Mouse (Mus musculus): ENCODE data around the gene Atp8b2.

The Atp8b2 gene

DNA sequence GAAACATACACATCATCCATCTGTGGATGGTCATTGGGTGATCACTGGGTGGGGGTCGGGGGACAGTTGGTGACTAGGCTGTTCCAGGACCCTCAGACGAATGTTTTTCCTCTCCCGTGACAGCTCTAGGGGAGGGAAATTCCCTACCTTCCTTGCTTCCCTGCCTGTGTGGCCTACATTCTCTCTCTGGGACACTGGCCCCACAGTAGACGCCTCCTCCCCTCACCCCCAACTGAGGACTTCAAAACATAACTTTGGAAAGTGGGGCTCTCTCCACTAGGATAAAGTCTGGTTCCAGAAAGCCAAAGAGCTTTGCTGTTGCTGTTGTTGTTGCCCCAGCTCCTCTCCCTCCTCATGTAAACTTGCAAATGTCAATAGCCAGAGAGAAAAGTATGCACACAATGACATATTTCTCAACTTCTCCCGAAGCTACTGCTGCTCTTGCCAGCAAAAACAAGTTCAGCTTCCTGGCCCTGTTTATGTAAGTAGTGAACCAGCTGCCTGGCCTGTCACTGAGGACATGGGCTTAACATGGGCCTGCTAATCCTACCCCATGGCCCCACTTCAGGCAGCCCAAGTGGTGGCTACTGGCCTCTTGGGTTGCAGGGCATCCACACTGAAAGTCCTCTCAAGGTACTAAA is 64.3 kb downstream of the Atp8b2 start:
- no peak for DNase-seq

GRCm38 (mm10) chr3:89898011-89898410 is 65.3 kb downstream of the Atp8b2 start:
- DNase-seq = no peak

- no peak for DNase-seq
Measured at GRCm38 (mm10) chr3:89897204-89897796, 66.0 kb downstream of the Atp8b2 start.

DNA sequence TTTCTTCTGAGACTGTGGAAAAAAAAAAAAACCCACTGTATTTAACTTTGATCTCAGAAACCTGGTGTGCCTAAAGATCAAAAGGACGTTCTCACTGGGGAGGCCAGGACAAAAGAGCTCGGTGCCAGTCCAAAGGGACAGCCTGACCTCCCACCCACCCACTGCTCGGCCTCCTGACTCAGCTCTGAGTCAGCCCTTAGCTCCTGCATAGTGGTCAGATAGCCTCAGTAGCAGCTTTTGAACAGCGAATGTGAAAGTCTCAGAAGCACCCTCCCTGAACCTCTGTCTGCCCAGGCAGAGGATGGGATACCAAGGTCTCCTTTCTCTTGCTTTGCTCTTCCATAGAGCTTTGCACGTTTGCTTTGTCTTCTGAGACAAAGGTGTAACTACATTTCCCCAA is 66.7 kb downstream of the Atp8b2 start:
- no peak for DNase-seq

GRCm38 (mm10) chr3:89892517-89893106 is 70.7 kb downstream of the Atp8b2 start:
- no peak for DNase-seq

DNA sequence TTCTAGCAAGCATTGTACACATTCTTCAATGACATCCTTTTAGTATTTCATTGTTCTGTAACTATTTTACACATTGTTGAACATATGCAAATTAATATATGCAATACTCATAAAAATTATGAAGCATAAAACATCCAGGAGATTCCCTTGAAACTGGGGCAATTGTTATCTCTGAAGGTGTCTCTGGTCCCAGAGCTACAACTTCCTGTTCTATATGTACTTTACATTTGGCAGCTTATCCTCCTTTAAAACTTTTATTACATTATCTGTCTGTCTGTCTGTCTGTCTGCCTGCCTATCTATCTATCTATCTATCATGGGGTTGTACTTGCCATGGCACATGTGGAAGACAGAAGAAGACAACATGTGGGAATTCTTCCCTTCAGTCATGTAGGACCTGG is 71.6 kb downstream of the Atp8b2 start:
- no peak for DNase-seq

- no peak for DNase-seq
Measured at GRCm38 (mm10) chr3:89889841-89890430, 73.4 kb downstream of the Atp8b2 start.
